Mouse (Mus musculus) limb, embryonic 10.5 days (tissue): ENCODE measurements around the gene Uvssa. TPM values are rescaled to one million over a fixed set of nuclear protein-coding genes. Genes with fewer than 3 reads are reported as not detected.

Experiments
- polyA plus RNA-seq: library from polyadenylated mRNA; unstranded; fragments of >200 nt; fragmentation: Nextera tagmentation; extraction: Ambion mirVana; gene quantifications from 2 replicates; pipeline ENCODE4 v1.2.1, GENCODE M21; 2016

The Uvssa gene
- polyA plus RNA-seq, 1 experiment from 2014 or later, result 8.6 TPM

Other genes with a start within 250 kb of the Uvssa start
- gene Spon2, start 160.1 kb upstream of the Uvssa start, polyA plus RNA-seq, result 2.8 TPM in 2 replicates
- 440 and 473 TPM in 2 replicates for gene Ctbp1, start 103.6 kb upstream of the Uvssa start, polyA plus RNA-seq
- gene Maea, start 43.0 kb upstream of the Uvssa start, polyA plus RNA-seq, result 161 and 162 TPM in 2 replicates
- not detected in 2 replicates for gene Nkx1-1, start 55.4 kb downstream of the Uvssa start, polyA plus RNA-seq